Mouse (Mus musculus) cerebellum, postnatal 10 days (tissue): ENCODE data around the gene Catip.

Source experiments
- DNase-seq, 2 experiments: peaks; one replicate each; pipeline ENCODE4 v3.0.0; 2021; ENCODE audit warnings: mixed read lengths in 2 of 2

Catip gene

GRCm38 (mm10) chr1:74401015-74401702 is 39.3 kb downstream of the Catip start:
- no peak for DNase-seq

- DNase-seq: no peak
Measured at GRCm38 (mm10) chr1:74404206-74404605, 42.3 kb downstream of the Catip start.

- DNase-seq: no peak
Measured at GRCm38 (mm10) chr1:74408589-74409504, 46.9 kb downstream of the Catip start, which contains the start of gene Vil1. TSS of gene Vil1 (plus strand) at chr1:74409376.

- DNase-seq: no peak
Measured at GRCm38 (mm10) chr1:74411753-74412325, 49.9 kb downstream of the Catip start.

- no peak for DNase-seq
Measured at GRCm38 (mm10) chr1:74412711-74413110, 50.8 kb downstream of the Catip start.

- peak in 1 of 2 experiments; percentile 46 for DNase-seq
Measured at GRCm38 (mm10) chr1:74415143-74415542, 53.2 kb downstream of the Catip start.
